Mouse (Mus musculus) G1E (cell line): ENCODE measurements around the gene Kdelr1. TPM values are rescaled to one million over a fixed set of nuclear protein-coding genes. Genes with fewer than 3 reads are reported as not detected.
"Not testable (repeated sequence)": the region's sequence is repeated elsewhere in the genome, so short reads cannot be mapped to it uniquely, and the experiment has no call there.

Experiments used
- ATAC-seq: 2 replicates; pipeline ENCODE4 v1.8.0; 2016; ENCODE audit warnings: mild to moderate bottlenecking; ENCODE audit not compliant: insufficient number of reproducible peaks, poor library complexity, low FRiP score, severe bottlenecking; ENCODE audit errors: extremely low read depth
- DNase-seq: peaks from one replicate; pipeline ENCODE4 v3.0.0; 2012; ENCODE audit warnings: low spot score
- H3K27me3 ChIP-seq: 2 replicates; pipeline ENCODE4 v1.6.1; 2012; ENCODE audit warnings: mild to moderate bottlenecking, low read length, inconsistent platforms; ENCODE audit not compliant: insufficient read depth
- H3K36me3 ChIP-seq: replicated peaks from 2 replicates; pipeline ENCODE3; 2012; ENCODE audit warnings: mild to moderate bottlenecking, inconsistent platforms
- H3K4me1 ChIP-seq: 2 replicates; pipeline ENCODE4 v1.6.1; 2012; ENCODE audit warnings: low read depth, low read length, inconsistent platforms, mixed read lengths; ENCODE audit not compliant: insufficient read depth
- H3K4me3 ChIP-seq: 2 replicates; pipeline ENCODE4 v1.5.1; 2012; ENCODE audit warnings: low read depth, mild to moderate bottlenecking, inconsistent platforms, low read length, moderate library complexity, mixed read lengths
- H3K9me3 ChIP-seq: replicated peaks from 2 replicates; pipeline ENCODE4 v1.6.1; 2012; ENCODE audit warnings: inconsistent platforms
- CTCF ChIP-seq: IDR thresholded peaks from 2 replicates; pipeline ENCODE4 v1.5.1; 2012; ENCODE audit warnings: low read depth, low read length, inconsistent platforms, mixed read lengths
- GATA1 ChIP-seq: IDR thresholded peaks from 2 replicates; pipeline ENCODE4 v1.6.1; 2012; ENCODE audit warnings: borderline replicate concordance, low read length, inconsistent platforms, mixed read lengths
- GATA2 ChIP-seq: IDR thresholded peaks from 2 replicates; pipeline ENCODE4 v1.6.1; 2012; ENCODE audit warnings: low read depth, low read length, inconsistent platforms, borderline replicate concordance
- POLR2AphosphoS5 ChIP-seq: IDR thresholded peaks from 2 replicates; pipeline ENCODE4 v1.6.1; 2012; ENCODE audit warnings: low read depth, low read length, inconsistent platforms; ENCODE audit not compliant: insufficient replicate concordance
- TAL1 ChIP-seq: conservative IDR thresholded peaks from 2 replicates; pipeline ENCODE4 v1.6.1; 2012; ENCODE audit warnings: low read depth, low read length, inconsistent platforms, mixed read lengths
- polyA plus RNA-seq: library from polyadenylated mRNA; stranded (reverse); fragments of >175 nt; gene quantifications from 2 replicates; pipeline ENCODE4 v1.2.3, GENCODE M21; 2012
- total RNA-seq, 2 experiments: library from RNA; stranded (forward) in 1 of 2; stranded (reverse) in 1 of 2; fragments of 200-1000 nt in 1 of 2; fragments of >200 nt in 1 of 2; fragmentation: Nextera tagmentation in 1 of 2; gene quantifications; 2 replicates each; pipeline ENCODE4 v1.2.3; 2014 to 2017

The Kdelr1 gene
- total and polyA plus RNA-seq, 3 experiments = 55.2 to 209 (median 135) TPM

DNA sequence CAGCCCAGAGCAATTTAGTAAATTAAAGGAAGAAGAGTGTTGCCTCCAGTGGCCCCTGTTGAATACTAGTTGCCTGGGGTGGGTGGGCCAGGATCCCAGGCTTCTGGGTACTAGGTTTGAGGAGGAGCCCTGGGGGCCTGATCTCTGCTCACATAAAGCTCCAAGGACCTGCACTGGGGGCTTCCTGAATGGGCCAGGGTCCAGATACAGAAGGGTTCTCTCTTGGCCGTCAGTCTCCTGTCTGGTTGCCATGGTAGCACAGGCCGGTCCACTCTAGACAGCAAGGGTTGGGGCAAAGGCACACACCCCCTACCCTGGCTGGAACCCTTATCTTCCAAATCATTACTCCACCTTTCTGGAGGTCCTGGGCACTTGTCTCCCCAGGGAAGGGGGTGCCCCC, 4.7 kb upstream of the Kdelr1 start:
- ATAC-seq (no peak), DNase-seq (no peak)
- Histone ChIP-seq H3K36me3 (no peaks in the 10 kb centered on the region), H3K4me3 (no peak overlapping the region), H3K4me1 (peaks cover 13% of the 10 kb centered on the region; the same call in 1 of the 2 replicates), H3K27me3 (peaks cover 55% of the 10 kb centered on the region), H3K9me3 (peaks cover 5% of the 10 kb centered on the region)
- TF ChIP-seq POLR2AphosphoS5 (no peak), GATA1 (no peak), GATA2 (no peak), TAL1 (no peak), CTCF (no peak)

GRCm38 (mm10) chr7:45869107-45869670, 3.4 kb upstream of the Kdelr1 start:
- peaks cover 5% of the 10 kb centered on the region for H3K9me3 ChIP-seq
- H3K4me3 ChIP-seq = no peak overlapping the region
- H3K36me3 ChIP-seq = peaks cover 5% of the 10 kb centered on the region
- H3K27me3 ChIP-seq = peaks cover 53% of the 10 kb centered on the region
- H3K4me1 ChIP-seq = peaks cover 23% of the 10 kb centered on the region
- ATAC-seq (no peak), DNase-seq (no peak)
- TF ChIP-seq POLR2AphosphoS5 (no peak), GATA2 (no peak), CTCF (no peak), TAL1 (no peak), GATA1 (no peak)

- peaks cover 5% of the 10 kb centered on the region for H3K9me3 ChIP-seq
- peaks cover 11% of the 10 kb centered on the region for H3K36me3 ChIP-seq
- TF ChIP-seq POLR2AphosphoS5 (no peak), GATA2 (no peak), GATA1 (no peak), TAL1 (no peak), CTCF (no peak)
- no peak overlapping the region for H3K4me3 ChIP-seq
- DNase-seq = no peak
- ATAC-seq = no peak
- peaks cover 29% of the 10 kb centered on the region for H3K4me1 ChIP-seq
- H3K27me3 ChIP-seq = peaks cover 53% of the 10 kb centered on the region
These were observed 2.8 kb upstream of the Kdelr1 start for GRCm38 (mm10) chr7:45869787-45870186.

GRCm38 (mm10) chr7:45870282-45871058, 2.1 kb upstream of the Kdelr1 start:
- Histone ChIP-seq H3K4me1 (peaks cover 33% of the 10 kb centered on the region), H3K36me3 (peaks cover 17% of the 10 kb centered on the region), H3K9me3 (peaks cover 5% of the 10 kb centered on the region), H3K4me3 (no peak overlapping the region), H3K27me3 (peaks cover 48% of the 10 kb centered on the region)
- ATAC-seq = no peak
- TF ChIP-seq CTCF (no peak), GATA1 (no peak), TAL1 (no peak), GATA2 (no peak)
- no peak for DNase-seq

GRCm38 (mm10) chr7:45873061-45873947, 732 bp downstream of the Kdelr1 start:
- no peak for TF ChIP-seq POLR2AphosphoS5
- TF ChIP-seq GATA2 = no peak
- no peak for TF ChIP-seq GATA1
- no peak for TF ChIP-seq CTCF
- no peak for TF ChIP-seq TAL1
- H3K27me3 ChIP-seq = peaks cover 28% of the 10 kb centered on the region
- DNase-seq (peak; percentile 71), ATAC-seq (peak; percentile 50; the same call in 1 of the 2 replicates)
- H3K36me3 ChIP-seq = peaks cover 42% of the 10 kb centered on the region
- peaks cover 29% of the 10 kb centered on the region for H3K4me1 ChIP-seq
- no peaks in the 10 kb centered on the region for H3K9me3 ChIP-seq
- peak overlapping the region; percentile 82 for H3K4me3 ChIP-seq

- DNase-seq (no peak), ATAC-seq (no peak)
- Histone ChIP-seq H3K4me1 (peaks cover 23% of the 10 kb centered on the region), H3K27me3 (no peaks in the 10 kb centered on the region), H3K4me3 (no peak overlapping the region), H3K36me3 (peaks cover 72% of the 10 kb centered on the region), H3K9me3 (no peaks in the 10 kb centered on the region)
- TF ChIP-seq GATA1 (no peak), POLR2AphosphoS5 (no peak), GATA2 (no peak), CTCF (no peak), TAL1 (no peak)
These were observed 4.3 kb downstream of the Kdelr1 start for GRCm38 (mm10) chr7:45876895-45877294.

DNA sequence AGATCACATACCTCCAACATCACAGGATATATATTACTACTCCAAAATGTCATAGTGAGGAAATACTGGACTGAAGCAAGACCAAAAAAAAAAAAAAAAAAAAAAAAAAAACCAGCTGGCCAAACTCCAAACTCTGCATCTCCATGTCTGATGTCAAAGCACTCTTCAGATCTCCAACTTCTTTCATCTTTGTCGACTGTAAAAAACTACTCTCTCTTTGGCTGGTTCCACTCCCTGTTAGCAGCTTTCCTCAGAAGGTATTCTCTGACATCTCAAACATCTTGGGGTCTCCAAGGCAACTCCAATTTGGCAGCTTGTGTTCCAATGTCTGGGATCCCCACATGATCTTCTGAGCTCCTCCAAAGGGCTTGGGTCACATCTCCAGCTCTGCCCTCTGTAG, 5.7 kb downstream of the Kdelr1 start, which contains the start of gene Grin2d:
Gene Grin2d, minus strand, starts transcription at position 101 of the 400 bp plus-strand sequence.
- not testable (repeated sequence) for H3K27me3 ChIP-seq, ATAC-seq, H3K4me3 ChIP-seq, DNase-seq, H3K9me3 ChIP-seq
- H3K36me3 ChIP-seq = peaks cover 86% of the 10 kb centered on the region
- H3K4me1 ChIP-seq = peaks cover 22% of the 10 kb centered on the region
